Mouse (Mus musculus) heart, embryonic 10.5 days (tissue): Measurements from ENCODE around the gene C1s2. TPM values are rescaled to one million over a fixed set of nuclear protein-coding genes. Genes with fewer than 3 reads are reported as not detected.
"Not testable (repeated sequence)": the region's sequence is repeated elsewhere in the genome, so short reads cannot be mapped to it uniquely, and the experiment has no call there.

Source experiments
- DNase-seq: peaks from one replicate; pipeline ENCODE4 v3.0.0-alpha.2; 2017; ENCODE audit warnings: low spot score
- H3K27ac ChIP-seq: fragments of 300-500 bp; sonication (generic); 2 replicates; pipeline ENCODE4 v1.5.1; 2016; ENCODE audit warnings: mild to moderate bottlenecking
- H3K27me3 ChIP-seq: fragments of 300-500 bp; sonication (generic); 2 replicates; pipeline ENCODE4 v1.6.1; 2016; ENCODE audit warnings: mild to moderate bottlenecking; ENCODE audit not compliant: poor library complexity, insufficient read depth, severe bottlenecking
- H3K36me3 ChIP-seq: fragments of 300-500 bp; sonication (generic); 2 replicates; pipeline ENCODE4 v1.6.1; 2016; ENCODE audit warnings: mild to moderate bottlenecking, moderate library complexity
- H3K4me1 ChIP-seq: fragments of 300-500 bp; sonication (generic); 2 replicates; pipeline ENCODE4 v1.6.1; 2016; ENCODE audit warnings: mild to moderate bottlenecking
- H3K4me3 ChIP-seq: fragments of 300-500 bp; sonication (generic); 2 replicates; pipeline ENCODE4 v1.5.1; 2016; ENCODE audit warnings: mild to moderate bottlenecking, moderate library complexity
- H3K9me3 ChIP-seq: fragments of 300-500 bp; sonication (generic); 2 replicates; pipeline ENCODE4 v1.6.1; 2016; ENCODE audit warnings: mild to moderate bottlenecking, moderate library complexity
- WGBS: fragments of 180-500 bp; shearing (Covaris S2); methylation state at CpG from one replicate; pipeline ENCODE4 v1.1.7; 2016; 5-methylcytosine and 5-hydroxymethylcytosine counted together
- polyA plus RNA-seq: library from polyadenylated mRNA; unstranded; fragments of >200 nt; fragmentation: Nextera tagmentation; extraction: Ambion mirVana; gene quantifications from 2 replicates; pipeline ENCODE4 v1.2.1, GENCODE M21; 2016

The C1s2 gene
- polyA plus RNA-seq, 1 experiment from 2014 or later: not detected

- DNase-seq: peak; percentile 68
Observed at GRCm38 (mm10) chr6:124602031-124602430, 33.9 kb downstream of the C1s2 start.

GRCm38 (mm10) chr6:124593121-124593520, 42.8 kb downstream of the C1s2 start:
- Histone ChIP-seq H3K4me1 (no peaks in the 10 kb centered on the region), H3K27ac (no peak overlapping the region), H3K9me3 (no peaks in the 10 kb centered on the region), H3K27me3 (no peaks in the 10 kb centered on the region), H3K4me3 (no peak overlapping the region), H3K36me3 (no peaks in the 10 kb centered on the region)
- 81% methylated on average over 8 of the region's 8 CpGs for WGBS
- no peak for DNase-seq

More at GRCm38 (mm10) chr6:124602031-124602430, 33.9 kb downstream of the C1s2 start:
- no peaks in the 10 kb centered on the region for H3K27me3 ChIP-seq
- H3K36me3 ChIP-seq: no peaks in the 10 kb centered on the region
- no peak overlapping the region for H3K4me3 ChIP-seq
- no peak overlapping the region for H3K27ac ChIP-seq
- no peaks in the 10 kb centered on the region for H3K4me1 ChIP-seq
- H3K9me3 ChIP-seq: no peaks in the 10 kb centered on the region
- WGBS: 80% methylated on average over 4 of the region's 4 CpGs

GRCm38 (mm10) chr6:124592186-124592700, 43.6 kb downstream of the C1s2 start:
- DNase-seq: no peak
- WGBS: 76% methylated on average over 4 of the region's 4 CpGs
- H3K27ac ChIP-seq: no peak overlapping the region
- no peaks in the 10 kb centered on the region for H3K9me3 ChIP-seq
- no peaks in the 10 kb centered on the region for H3K27me3 ChIP-seq
- no peaks in the 10 kb centered on the region for H3K36me3 ChIP-seq
- H3K4me1 ChIP-seq: no peaks in the 10 kb centered on the region
- H3K4me3 ChIP-seq: no peak overlapping the region

- H3K36me3 ChIP-seq: no peaks in the 10 kb centered on the region
- H3K9me3 ChIP-seq: no peaks in the 10 kb centered on the region
- no peak overlapping the region for H3K4me3 ChIP-seq
- no peak for DNase-seq
- no peaks in the 10 kb centered on the region for H3K27me3 ChIP-seq
- no peaks in the 10 kb centered on the region for H3K4me1 ChIP-seq
- no peak overlapping the region for H3K27ac ChIP-seq
Observed at GRCm38 (mm10) chr6:124588771-124589170, 47.1 kb downstream of the C1s2 start.

GRCm38 (mm10) chr6:124586266-124586665, 49.6 kb downstream of the C1s2 start:
- Histone ChIP-seq H3K27me3 (no peaks in the 10 kb centered on the region), H3K4me1 (no peaks in the 10 kb centered on the region), H3K9me3 (no peaks in the 10 kb centered on the region), H3K4me3 (no peak overlapping the region), H3K27ac (no peak overlapping the region), H3K36me3 (no peaks in the 10 kb centered on the region)
- WGBS: 70% methylated on average over 4 of the region's 4 CpGs
- DNase-seq: no peak

- Histone ChIP-seq H3K36me3 (no peaks in the 10 kb centered on the region), H3K27ac (no peak overlapping the region), H3K9me3 (no peaks in the 10 kb centered on the region), H3K4me3 (no peak overlapping the region), H3K4me1 (no peaks in the 10 kb centered on the region), H3K27me3 (no peaks in the 10 kb centered on the region)
- no peak for DNase-seq
- 87% methylated on average over 3 of the region's 3 CpGs for WGBS
Observed at GRCm38 (mm10) chr6:124585761-124586160, 50.1 kb downstream of the C1s2 start.

- Histone ChIP-seq H3K27ac (no peak overlapping the region), H3K27me3 (no peaks in the 10 kb centered on the region), H3K9me3 (no peaks in the 10 kb centered on the region), H3K4me1 (no peaks in the 10 kb centered on the region), H3K4me3 (no peak overlapping the region), H3K36me3 (no peaks in the 10 kb centered on the region)
- WGBS: 87% methylated on average over 3 of the region's 3 CpGs
- DNase-seq: no peak
Observed at GRCm38 (mm10) chr6:124584935-124585334, 51.0 kb downstream of the C1s2 start.

- Histone ChIP-seq H3K4me3 (no peak overlapping the region), H3K27me3 (no peaks in the 10 kb centered on the region), H3K9me3 (no peaks in the 10 kb centered on the region), H3K4me1 (no peaks in the 10 kb centered on the region), H3K36me3 (no peaks in the 10 kb centered on the region), H3K27ac (no peak overlapping the region)
- WGBS: 83% methylated on average over 1 of the region's 1 CpGs
- DNase-seq: no peak
Observed at GRCm38 (mm10) chr6:124582231-124582630, 53.7 kb downstream of the C1s2 start.

- not testable (repeated sequence) for H3K27ac ChIP-seq
- 70% methylated on average over 6 of the region's 7 CpGs for WGBS
Observed at GRCm38 (mm10) chr6:124580155-124580554, 55.7 kb downstream of the C1s2 start.

GRCm38 (mm10) chr6:124575155-124575678, 60.7 kb downstream of the C1s2 start:
- not testable (repeated sequence) for H3K4me3 ChIP-seq, H3K36me3 ChIP-seq, H3K27ac ChIP-seq, H3K27me3 ChIP-seq, DNase-seq, H3K4me1 ChIP-seq, H3K9me3 ChIP-seq
- WGBS: 73% methylated on average over 3 of the region's 3 CpGs

More at GRCm38 (mm10) chr6:124580155-124580554, 55.7 kb downstream of the C1s2 start:
- not testable (repeated sequence) for H3K4me1 ChIP-seq, H3K4me3 ChIP-seq, H3K36me3 ChIP-seq, DNase-seq, H3K27me3 ChIP-seq, H3K9me3 ChIP-seq

Other genes with a start within 250 kb of the C1s2 start
- 25.5 and 31.9 TPM in 2 replicates for gene Pex5, start 221.0 kb downstream of the C1s2 start, polyA plus RNA-seq
- gene Clstn3, start 171.3 kb downstream of the C1s2 start, polyA plus RNA-seq: 1.3 and 3.3 TPM in 2 replicates
- 0.39 and 0.83 TPM in 2 replicates for gene C1rl, start 143.0 kb downstream of the C1s2 start, polyA plus RNA-seq
- gene C1ra, start 123.7 kb downstream of the C1s2 start, polyA plus RNA-seq: 0.05 and 0.31 TPM in 2 replicates
- 0.34 and 2.2 TPM in 2 replicates for gene C1s1, start 93.7 kb downstream of the C1s2 start, polyA plus RNA-seq
- not detected in 2 replicates for gene C1rb, start 65.8 kb downstream of the C1s2 start, polyA plus RNA-seq
- 45.2 and 53.8 TPM in 2 replicates for gene Lpcat3, start 26.9 kb upstream of the C1s2 start, polyA plus RNA-seq
- gene Emg1, start 76.1 kb upstream of the C1s2 start, polyA plus RNA-seq: 162 and 216 TPM in 2 replicates
- 438 and 483 TPM in 2 replicates for gene Phb2, start 76.3 kb upstream of the C1s2 start, polyA plus RNA-seq
- 5.9 and 8.6 TPM in 2 replicates for gene Ptpn6, start 102.6 kb upstream of the C1s2 start, polyA plus RNA-seq
- gene Grcc10, start 105.3 kb upstream of the C1s2 start, polyA plus RNA-seq: 297 and 301 TPM in 2 replicates
- gene Gm45234, start 119.9 kb upstream of the C1s2 start, polyA plus RNA-seq: not detected in 2 replicates
- gene Atn1, start 120.4 kb upstream of the C1s2 start, polyA plus RNA-seq: 7.4 and 11.4 TPM in 2 replicates
- 4.5 and 4.8 TPM in 2 replicates for gene Eno2, start 133.6 kb upstream of the C1s2 start, polyA plus RNA-seq
- gene Lrrc23, start 143.6 kb upstream of the C1s2 start, polyA plus RNA-seq: 0.17 and 0.26 TPM in 2 replicates
- gene Spsb2, start 172.6 kb upstream of the C1s2 start, polyA plus RNA-seq: 8.5 and 9.3 TPM in 2 replicates
- 1,456 and 1,625 TPM in 2 replicates for gene Tpi1, start 178.2 kb upstream of the C1s2 start, polyA plus RNA-seq
- gene Usp5, start 193.4 kb upstream of the C1s2 start, polyA plus RNA-seq: 145 and 151 TPM in 2 replicates
- gene Cdca3, start 193.5 kb upstream of the C1s2 start, polyA plus RNA-seq: 150 and 179 TPM in 2 replicates
- 2.4 and 5.2 TPM in 2 replicates for gene Gnb3, start 204.2 kb upstream of the C1s2 start, polyA plus RNA-seq
- 10.7 and 13.4 TPM in 2 replicates for gene P3h3, start 221.7 kb upstream of the C1s2 start, polyA plus RNA-seq
- gene Gpr162, start 227.9 kb upstream of the C1s2 start, polyA plus RNA-seq: 1.1 and 1.2 TPM in 2 replicates